Mouse (Mus musculus) regulatory T cell (primary cell): Measurements from ENCODE around the gene Naa25.

Experiments
- in situ Hi-C: fragments of 300-600 bp; cut with MboI, MseI; formaldehyde crosslinking; loops from one replicate; pipeline ENCODE4 v1.15.1; 2025; ENCODE audit warnings: high pct_unique_total_duplicates

The Naa25 gene

GRCm38 (mm10) chr5:121392667-121393380 lies 4.9 kb upstream of the Naa25 start:
- in situ Hi-C loops = no loop called here

DNA sequence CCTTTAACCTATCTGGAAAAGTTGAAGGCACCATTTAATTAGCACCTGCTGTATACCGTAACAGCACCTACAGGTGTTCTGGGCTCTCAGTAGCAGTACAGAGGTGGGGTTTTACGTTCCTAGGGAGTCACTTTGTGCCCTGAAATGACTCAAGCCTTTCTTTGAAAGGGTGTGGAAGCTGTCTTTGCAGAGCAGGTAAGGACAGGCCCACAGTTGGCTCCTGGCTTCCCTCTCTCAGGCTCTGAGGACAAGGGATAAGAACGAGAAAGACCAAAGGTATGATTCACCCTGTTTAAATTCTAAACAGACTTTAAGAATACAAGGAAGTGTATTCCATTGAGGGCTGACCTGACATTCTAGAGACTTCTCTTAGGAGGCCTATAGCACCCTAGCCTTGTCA lies 4.3 kb upstream of the Naa25 start:
- in situ Hi-C loops = no loop called here

GRCm38 (mm10) chr5:121395621-121396020 lies 2.1 kb upstream of the Naa25 start:
- in situ Hi-C loops = no loop called here

GRCm38 (mm10) chr5:121398146-121398964 lies 619 bp downstream of the Naa25 start:
- in situ Hi-C loops = no loop called here

DNA sequence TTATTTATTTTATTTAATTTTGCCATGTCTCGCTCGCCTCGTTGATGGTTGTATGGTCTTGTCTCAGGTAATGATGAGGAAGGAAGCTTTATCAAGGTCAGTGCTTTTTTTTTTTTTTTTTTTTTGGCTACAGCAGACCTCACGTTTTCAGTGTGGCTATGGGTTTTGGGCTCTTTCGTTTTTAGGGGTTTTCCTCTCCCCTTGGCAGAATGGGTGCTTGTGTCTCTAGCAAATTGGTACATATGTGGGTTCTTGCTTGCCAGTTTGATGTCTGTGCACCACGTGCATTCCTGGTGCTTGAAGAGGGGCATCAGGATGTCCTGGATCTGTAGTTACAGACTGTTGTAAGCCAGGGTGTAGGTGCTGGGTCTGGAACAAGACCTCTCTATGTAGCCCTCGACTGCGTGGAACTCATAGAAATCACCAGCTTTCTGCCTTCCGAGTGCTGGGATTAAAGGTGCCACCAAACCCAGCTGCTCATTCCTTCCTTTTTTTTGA lies 1.3 kb downstream of the Naa25 start:
- in situ Hi-C loops = no loop called here

GRCm38 (mm10) chr5:121399540-121399939 lies 1.8 kb downstream of the Naa25 start:
- in situ Hi-C loops = no loop called here

- in situ Hi-C loops = no loop called here
Observed at GRCm38 (mm10) chr5:121400064-121400463, 2.3 kb downstream of the Naa25 start.

DNA sequence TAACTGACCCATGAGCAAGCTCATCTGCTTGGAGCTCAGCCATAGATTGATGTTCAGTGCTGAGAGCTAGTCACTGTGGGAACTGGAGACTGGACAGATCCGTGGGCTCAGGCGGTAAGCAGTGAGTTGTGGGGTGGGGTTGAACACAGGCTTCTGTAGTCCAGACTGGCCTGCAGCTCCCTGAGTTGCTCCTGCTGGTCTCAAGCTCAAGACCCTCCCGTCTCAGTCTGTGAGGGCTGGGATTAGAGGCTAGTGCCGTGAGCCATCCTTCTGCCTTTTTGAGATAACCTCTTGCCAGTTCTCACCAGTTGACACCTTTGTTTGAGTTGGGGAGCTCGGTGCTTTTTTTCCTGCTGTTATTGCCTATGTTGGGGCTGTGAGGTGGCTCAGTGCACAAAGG lies 3.1 kb downstream of the Naa25 start:
- in situ Hi-C loops = no loop called here

DNA sequence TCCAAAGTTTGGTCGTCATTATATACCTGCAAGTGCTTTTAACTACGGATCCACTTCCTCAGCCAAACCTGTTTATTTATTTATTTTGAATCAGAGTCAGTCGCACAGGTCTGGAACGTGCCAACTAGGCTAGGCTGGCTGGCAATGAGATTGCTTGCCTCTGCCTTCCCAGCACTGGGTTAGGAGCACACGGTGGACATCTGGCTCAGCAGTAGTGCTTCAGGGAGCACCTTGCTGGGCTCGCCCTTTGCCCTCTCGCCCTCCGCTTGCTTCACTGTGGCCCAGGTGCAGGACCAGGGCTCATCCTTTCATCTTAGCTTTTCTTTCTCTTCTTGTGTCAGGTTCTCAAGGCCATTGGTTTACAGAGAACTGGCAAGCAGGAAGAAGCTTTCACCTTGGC lies 10.1 kb downstream of the Naa25 start:
- in situ Hi-C loops = loop anchor here (5.0 kb wide), 1 partner anchor 34 kb away; no protein-coding TSS in a partner anchor

- in situ Hi-C loops = no loop called here
Observed at GRCm38 (mm10) chr5:121410975-121411374, 13.2 kb downstream of the Naa25 start.

- in situ Hi-C loops = no loop called here
Observed at GRCm38 (mm10) chr5:121420721-121421120, 23.0 kb downstream of the Naa25 start.

DNA sequence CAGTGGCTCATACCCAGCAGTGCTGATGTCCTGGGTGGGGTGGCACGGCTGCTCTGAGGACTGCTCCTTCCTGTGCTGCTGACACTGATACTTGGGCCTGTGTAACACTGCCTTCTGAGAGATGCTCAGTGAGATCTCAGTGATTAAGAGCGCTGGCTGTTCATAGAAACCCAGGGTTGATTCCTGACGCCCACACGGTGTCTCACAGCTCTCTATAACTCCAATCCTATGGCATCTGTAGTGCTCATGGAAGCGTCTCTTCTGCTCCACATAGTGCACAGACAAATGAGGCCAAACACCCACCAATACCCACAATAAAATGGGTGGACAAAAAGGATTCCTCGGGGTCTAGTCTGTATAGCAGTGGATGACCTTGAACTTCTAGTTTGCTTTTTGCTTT lies 25.1 kb downstream of the Naa25 start:
- in situ Hi-C loops = no loop called here

DNA sequence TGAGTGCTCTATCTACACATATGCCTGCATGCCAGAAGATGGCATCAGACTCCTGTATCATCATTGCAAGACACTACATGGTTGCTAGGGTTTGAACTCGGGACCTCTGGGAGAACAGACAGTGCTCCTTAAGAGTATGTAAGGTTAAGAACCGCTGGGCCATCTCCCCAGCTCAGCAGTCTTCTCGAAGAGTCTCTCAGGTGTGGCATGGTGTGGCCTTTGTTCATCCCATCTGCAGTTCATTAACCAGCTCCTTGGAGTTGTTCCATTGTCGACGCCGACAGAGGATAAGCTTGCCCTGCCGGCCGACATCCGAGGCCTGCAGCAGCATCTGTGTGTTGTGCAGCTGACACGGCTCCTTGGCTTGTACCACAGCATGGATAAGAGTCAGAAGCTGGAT lies 25.6 kb downstream of the Naa25 start:
- in situ Hi-C loops = no loop called here

DNA sequence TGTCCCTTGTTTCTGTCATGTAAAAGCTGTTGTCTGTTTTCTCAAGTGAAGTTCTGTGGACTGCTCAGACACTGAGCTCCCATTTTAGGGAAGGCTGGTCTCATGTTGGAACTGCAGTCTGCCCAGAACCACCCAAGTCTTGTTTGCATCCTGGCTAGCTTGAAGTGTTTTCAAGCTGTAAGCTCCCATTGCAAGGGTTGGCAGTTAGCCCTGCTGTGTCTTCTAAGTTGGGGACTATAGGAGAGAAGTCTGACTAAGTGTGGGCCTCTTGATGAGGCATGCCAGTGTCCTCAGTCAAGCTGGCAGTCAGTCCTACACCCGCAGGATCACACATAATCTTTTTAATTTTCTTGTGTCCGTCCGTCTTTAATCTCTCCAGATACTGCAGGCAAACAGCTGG lies 31.2 kb downstream of the Naa25 start:
- in situ Hi-C loops = loop anchor here (25.0 kb wide), 1 partner anchor 1058 kb away; no protein-coding TSS in a partner anchor

GRCm38 (mm10) chr5:121438131-121438530 lies 40.4 kb downstream of the Naa25 start:
- in situ Hi-C loops = loop anchor here (25.0 kb wide), 1 partner anchor 1049 kb away; no protein-coding TSS in a partner anchor

GRCm38 (mm10) chr5:121438756-121439155 lies 41.0 kb downstream of the Naa25 start:
- in situ Hi-C loops = loop anchor here (25.0 kb wide), 1 partner anchor 1049 kb away; no protein-coding TSS in a partner anchor

- in situ Hi-C loops = loop anchor here (5.0 to 25.0 kb wide), 2 partner anchors 36 to 1044 kb away; no protein-coding TSS in a partner anchor
Observed at GRCm38 (mm10) chr5:121443548-121443947, 45.8 kb downstream of the Naa25 start.

DNA sequence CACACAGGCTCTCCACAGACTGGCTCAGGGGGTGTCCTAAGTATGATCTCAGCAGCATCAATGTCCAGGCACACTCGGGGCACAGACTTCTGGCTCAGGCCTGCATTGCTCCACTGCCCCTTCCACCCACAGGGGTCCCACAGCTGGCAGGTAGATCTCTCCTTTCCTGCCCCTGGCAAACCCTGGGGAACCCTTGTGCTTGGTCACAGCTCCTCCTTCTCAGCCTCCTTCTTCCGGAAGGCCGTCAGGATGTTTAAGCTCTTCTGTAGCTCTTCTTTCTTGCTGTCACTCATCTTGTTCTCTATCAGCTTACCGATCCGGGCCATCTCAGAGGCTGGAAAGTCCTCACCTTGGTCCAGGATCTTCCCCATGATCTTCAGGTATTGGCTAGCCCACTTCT lies 47.1 kb downstream of the Naa25 start:
- in situ Hi-C loops = loop anchor here (5.0 to 25.0 kb wide), 2 partner anchors 38 to 1042 kb away; no protein-coding TSS in a partner anchor

- in situ Hi-C loops = loop anchor here (25.0 kb wide), 1 partner anchor 1039 kb away; no protein-coding TSS in a partner anchor
Observed at GRCm38 (mm10) chr5:121448450-121448849, 50.7 kb downstream of the Naa25 start.

DNA sequence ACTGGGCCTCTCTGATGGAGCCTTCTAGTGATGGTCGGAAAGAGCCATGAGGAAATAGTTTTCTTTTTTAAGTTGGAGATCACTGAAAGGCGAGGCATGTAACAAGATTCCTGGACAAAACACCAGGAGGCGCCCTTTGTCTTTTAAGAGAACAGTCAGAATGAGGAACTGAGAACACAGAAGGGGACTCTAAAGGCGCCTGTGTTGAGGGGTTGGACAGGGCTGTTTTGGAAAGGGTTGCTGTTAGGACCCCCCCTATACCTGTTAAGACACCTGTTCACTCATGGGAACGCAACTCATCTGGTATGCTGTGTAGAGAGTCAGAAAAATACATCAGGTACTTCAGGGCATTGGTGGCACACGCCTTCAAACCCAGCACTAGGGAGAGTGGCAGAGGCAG lies 52.2 kb downstream of the Naa25 start:
- in situ Hi-C loops = loop anchor here (25.0 kb wide), 1 partner anchor 1037 kb away; no protein-coding TSS in a partner anchor

- in situ Hi-C loops = no loop called here
Observed at GRCm38 (mm10) chr5:121450476-121450875, 52.7 kb downstream of the Naa25 start.

DNA sequence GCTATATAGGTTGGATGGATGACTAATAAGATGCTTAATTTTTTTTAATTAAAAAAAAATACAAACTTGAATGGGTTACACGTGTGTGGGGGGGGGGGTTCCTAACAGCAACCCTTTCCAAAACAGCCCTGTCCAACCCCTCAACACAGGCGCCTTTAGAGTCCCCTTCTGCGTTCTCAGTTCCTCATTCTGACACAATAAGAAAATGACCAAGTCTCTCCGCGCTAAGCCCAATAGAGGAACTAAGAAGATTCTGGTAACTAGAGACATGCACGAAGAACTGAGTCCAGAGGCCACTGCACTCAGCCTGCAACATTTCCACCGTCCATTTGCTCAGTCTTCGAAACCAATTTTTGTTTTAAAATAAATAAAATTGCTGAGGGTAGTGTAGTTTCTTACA lies 53.5 kb downstream of the Naa25 start:
- in situ Hi-C loops = no loop called here
